Mouse (Mus musculus) macrophage (primary cell): ENCODE measurements around the gene Dynlt1c. TPM values are rescaled to one million over a fixed set of nuclear protein-coding genes. Genes with fewer than 3 reads are reported as not detected.
"Not testable (repeated sequence)": the region's sequence is repeated elsewhere in the genome, so short reads cannot be mapped to it uniquely, and the experiment has no call there.

Experiments used
- H3K27ac ChIP-seq: fragments of 350-480 bp; formaldehyde crosslinking; 2 replicates; pipeline ENCODE4 v1.9.0; 2021
- H3K36me3 ChIP-seq: fragments of 350-480 bp; formaldehyde crosslinking; 2 replicates; pipeline ENCODE4 v1.9.0; 2021; ENCODE audit errors: inconsistent target
- H3K4me3 ChIP-seq: fragments of 350-480 bp; formaldehyde crosslinking; 2 replicates; pipeline ENCODE4 v1.9.0; 2021; ENCODE audit errors: inconsistent target
- H3K79me2 ChIP-seq: fragments of 350-480 bp; formaldehyde crosslinking; 2 replicates; pipeline ENCODE4 v1.9.0; 2021; ENCODE audit errors: inconsistent target
- WGBS: methylation state at CpG from one replicate; pipeline ENCODE4 v1.1.7; 2026; ENCODE audit warnings: inconsistent platforms; ENCODE audit not compliant: missing documents; 5-methylcytosine and 5-hydroxymethylcytosine counted together
- polyA plus RNA-seq: library from polyadenylated mRNA; stranded (reverse); fragments of 250-400 nt; gene quantifications from 3 replicates; pipeline ENCODE4 v1.2.4, GENCODE M21; 2018; ENCODE audit warnings: inconsistent platforms

The Dynlt1c gene
- polyA plus RNA-seq, 1 experiment from 2014 or later: 13.6 TPM

GRCm38 (mm10) chr17:6600216-6600911 is 1.1 kb upstream of the Dynlt1c start:
- not testable (repeated sequence) for H3K4me3 ChIP-seq, H3K36me3 ChIP-seq, H3K27ac ChIP-seq, H3K79me2 ChIP-seq
- 89% methylated on average over 3 of the region's 8 CpGs for WGBS

- not testable (repeated sequence) for H3K4me3 ChIP-seq, H3K79me2 ChIP-seq, H3K27ac ChIP-seq, H3K36me3 ChIP-seq
- no CpG with 5 or more reads among the region's 4 CpGs for WGBS
Measured at GRCm38 (mm10) chr17:6602205-6602604, 734 bp downstream of the Dynlt1c start.

DNA sequence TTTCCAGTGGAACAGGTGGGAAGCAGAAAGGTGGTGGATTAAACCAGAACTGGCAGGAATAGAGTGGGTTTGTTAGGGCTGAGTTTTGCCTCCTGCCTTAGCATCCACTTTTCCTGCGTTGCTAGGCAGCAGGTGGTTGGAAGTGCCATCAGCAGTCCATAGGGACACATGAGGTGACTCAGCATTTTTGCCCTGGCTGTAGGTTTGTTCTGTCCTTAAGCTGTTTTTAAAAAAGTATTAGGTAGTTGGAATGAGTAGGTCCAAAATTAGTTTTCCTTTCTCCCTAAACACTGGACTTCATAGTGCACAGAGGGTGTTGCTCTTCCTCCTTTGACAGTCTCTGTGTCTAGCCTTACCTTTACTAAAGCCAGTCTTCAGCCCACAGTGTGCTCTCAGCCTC is 3.9 kb downstream of the Dynlt1c start:
- H3K4me3 ChIP-seq, H3K36me3 ChIP-seq, H3K27ac ChIP-seq, H3K79me2 ChIP-seq: not testable (repeated sequence)
- 100% methylated on average over 1 of the region's 1 CpGs for WGBS

GRCm38 (mm10) chr17:6613524-6613923 is 12.1 kb downstream of the Dynlt1c start:
- not testable (repeated sequence) for H3K36me3 ChIP-seq, H3K4me3 ChIP-seq, H3K79me2 ChIP-seq, H3K27ac ChIP-seq
- no CpG with 5 or more reads among the region's 14 CpGs for WGBS

DNA sequence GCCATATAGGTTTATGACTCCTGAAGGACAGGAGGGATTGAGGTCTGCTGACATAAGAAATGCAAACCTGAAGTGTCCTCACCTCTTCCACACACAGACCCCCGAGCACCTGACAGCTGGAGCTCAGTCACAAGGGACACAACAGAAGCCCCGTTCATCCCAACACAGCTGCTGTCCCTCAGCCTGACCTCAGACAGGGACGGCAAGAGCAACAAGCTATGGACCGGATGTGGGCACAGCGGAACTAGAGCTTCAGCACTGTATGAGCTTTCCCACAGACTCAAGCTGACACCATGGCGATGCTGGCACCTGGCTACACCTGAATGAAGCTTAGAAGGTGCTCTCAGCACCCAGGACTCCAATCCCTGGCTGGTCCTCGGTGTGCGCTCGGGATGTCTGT is 12.8 kb downstream of the Dynlt1c start:
- H3K4me3 ChIP-seq, H3K36me3 ChIP-seq, H3K79me2 ChIP-seq, H3K27ac ChIP-seq: not testable (repeated sequence)
- 90% methylated on average over 2 of the region's 9 CpGs for WGBS

DNA sequence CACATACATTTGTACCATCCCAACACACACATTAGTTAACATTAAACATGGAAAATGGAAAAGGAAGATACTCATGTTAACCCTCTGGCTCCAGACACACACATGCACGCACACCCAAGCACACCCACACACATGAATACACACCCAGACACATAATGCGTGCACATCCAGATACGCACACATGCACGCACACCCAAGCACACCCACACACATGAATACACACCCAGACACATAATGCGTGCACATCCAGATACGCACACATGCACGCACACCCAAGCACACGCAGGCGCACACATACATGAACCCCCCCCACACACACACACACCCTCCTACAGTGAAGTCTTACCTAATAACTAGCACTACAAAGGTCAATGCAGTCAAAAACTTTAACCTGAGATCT is 15.3 kb downstream of the Dynlt1c start:
- not testable (repeated sequence) for H3K27ac ChIP-seq, H3K36me3 ChIP-seq, H3K4me3 ChIP-seq, H3K79me2 ChIP-seq
- 100% methylated on average over 1 of the region's 9 CpGs for WGBS

DNA sequence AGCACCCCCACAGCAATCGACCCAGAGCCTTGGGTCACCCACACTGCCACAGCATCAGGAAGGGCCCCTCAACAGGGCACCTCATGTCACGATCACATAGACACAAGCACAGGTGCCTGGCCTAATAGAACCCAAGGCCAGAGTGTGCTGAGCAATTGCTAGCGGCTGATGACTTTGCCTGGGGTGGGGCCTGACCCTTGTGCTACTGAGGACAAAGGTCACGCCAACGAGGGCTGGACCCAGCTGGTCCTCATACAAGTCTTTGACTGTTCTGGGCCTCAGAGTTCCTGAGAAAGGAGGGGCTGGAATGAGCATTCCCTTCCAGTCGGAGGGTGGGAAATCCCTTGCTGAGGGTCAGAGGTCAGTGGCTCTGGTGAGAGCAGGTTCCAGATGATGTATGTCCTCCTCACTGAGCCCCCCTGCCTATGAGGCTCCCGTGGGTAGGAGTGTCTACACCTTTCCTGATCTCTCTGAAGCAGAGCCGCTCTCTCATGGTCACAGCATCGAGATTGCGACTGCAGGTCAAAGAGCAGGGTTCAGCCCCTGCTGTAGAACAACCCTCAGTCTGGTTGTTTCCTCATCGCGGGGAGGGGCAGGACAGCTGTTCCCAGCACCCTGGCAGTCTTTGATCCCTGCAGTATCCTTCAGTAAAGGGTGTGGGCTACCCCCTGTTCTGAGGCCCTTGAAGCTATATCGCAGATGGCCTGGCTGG is 16.4 kb downstream of the Dynlt1c start:
- H3K27ac ChIP-seq, H3K4me3 ChIP-seq, H3K79me2 ChIP-seq, H3K36me3 ChIP-seq: not testable (repeated sequence)
- no CpG with 5 or more reads among the region's 13 CpGs for whole genome bisulfite sequencing

GRCm38 (mm10) chr17:6619271-6619670 is 17.8 kb downstream of the Dynlt1c start:
- H3K27ac ChIP-seq, H3K4me3 ChIP-seq, H3K79me2 ChIP-seq, H3K36me3 ChIP-seq: not testable (repeated sequence)
- WGBS: no CpG with 5 or more reads among the region's 5 CpGs

DNA sequence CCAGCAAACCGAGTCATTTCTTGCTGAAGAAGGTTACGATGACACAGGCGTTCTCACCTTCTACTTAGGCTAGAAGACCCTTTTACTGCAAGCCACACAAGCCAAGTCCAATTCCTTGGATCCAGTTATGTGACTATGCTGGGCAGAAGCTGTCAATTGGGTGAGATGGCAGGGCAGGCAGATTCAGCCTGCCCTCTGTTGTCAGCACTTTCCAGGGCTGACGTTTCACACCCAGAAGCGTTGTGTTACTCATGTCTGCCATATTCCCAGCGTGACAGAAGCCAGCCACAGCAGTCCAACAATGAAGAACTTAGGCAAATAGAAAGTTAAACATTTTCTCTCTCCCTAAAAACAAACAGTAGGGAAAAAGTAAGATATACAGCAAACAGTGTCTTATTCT is 18.6 kb downstream of the Dynlt1c start:
- H3K36me3 ChIP-seq, H3K27ac ChIP-seq, H3K4me3 ChIP-seq, H3K79me2 ChIP-seq: not testable (repeated sequence)
- 100% methylated on average over 2 of the region's 6 CpGs for WGBS

DNA sequence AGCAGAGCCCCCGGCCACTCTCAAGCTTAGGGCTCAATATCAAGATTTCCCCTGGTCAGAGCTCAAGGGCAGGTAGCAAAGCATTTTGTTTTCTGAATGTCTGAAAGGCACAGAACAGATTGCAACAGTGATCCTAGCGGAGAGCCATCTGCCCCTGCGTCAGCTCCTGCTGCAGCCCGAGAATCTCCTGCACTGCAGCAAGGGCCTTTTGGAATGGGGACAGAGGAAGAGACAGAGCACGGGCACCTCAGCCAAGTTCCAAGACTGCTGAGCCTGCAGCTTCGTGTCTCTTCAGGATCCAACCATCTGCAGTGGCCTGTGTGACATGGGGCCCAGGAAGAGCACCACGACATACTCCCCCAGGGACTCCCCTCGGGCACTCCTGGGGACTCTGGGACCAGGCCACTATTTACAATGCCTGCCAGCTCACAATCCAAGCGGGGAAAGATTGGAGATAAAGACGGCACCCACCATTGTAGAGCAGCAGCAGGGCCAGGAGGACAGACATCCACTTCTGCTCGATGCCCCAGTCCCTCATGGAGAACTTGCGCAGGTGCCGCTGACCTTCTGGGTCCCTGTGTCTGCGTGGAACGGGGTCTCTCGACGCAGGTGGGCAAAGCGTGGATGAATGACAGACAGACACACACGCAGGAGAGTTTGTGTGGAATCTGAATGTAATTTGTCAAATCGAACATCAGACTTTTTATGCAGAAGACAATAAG is 19.4 kb downstream of the Dynlt1c start:
- WGBS: 90% methylated on average over 12 of the region's 20 CpGs
- H3K27ac ChIP-seq, H3K4me3 ChIP-seq, H3K79me2 ChIP-seq, H3K36me3 ChIP-seq: not testable (repeated sequence)

DNA sequence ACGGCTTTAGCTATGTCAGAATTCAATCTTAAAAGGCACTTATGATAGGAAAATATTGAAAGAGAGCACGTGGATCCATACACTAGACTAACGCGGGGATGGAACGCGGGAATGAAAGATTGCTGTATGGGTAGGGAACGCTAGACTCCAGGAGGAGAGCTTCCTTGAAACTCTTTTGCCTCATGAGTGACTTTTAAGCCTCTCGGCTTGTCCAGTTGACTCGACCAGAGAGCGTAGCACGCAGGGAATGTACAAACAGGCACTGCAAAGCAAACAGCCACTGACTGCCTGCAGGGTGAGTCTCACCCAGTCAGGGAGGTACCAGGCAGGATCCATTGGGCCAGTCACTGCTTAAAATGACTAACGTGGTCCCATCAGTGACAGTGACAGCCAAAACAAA is 20.5 kb downstream of the Dynlt1c start:
- not testable (repeated sequence) for H3K27ac ChIP-seq, H3K36me3 ChIP-seq, H3K79me2 ChIP-seq, H3K4me3 ChIP-seq
- no CpG with 5 or more reads among the region's 12 CpGs for WGBS

- not testable (repeated sequence) for H3K27ac ChIP-seq, H3K36me3 ChIP-seq, H3K4me3 ChIP-seq, H3K79me2 ChIP-seq
- WGBS: no CpG with 5 or more reads among the region's 6 CpGs
Measured at GRCm38 (mm10) chr17:6624926-6625558, 23.6 kb downstream of the Dynlt1c start.

DNA sequence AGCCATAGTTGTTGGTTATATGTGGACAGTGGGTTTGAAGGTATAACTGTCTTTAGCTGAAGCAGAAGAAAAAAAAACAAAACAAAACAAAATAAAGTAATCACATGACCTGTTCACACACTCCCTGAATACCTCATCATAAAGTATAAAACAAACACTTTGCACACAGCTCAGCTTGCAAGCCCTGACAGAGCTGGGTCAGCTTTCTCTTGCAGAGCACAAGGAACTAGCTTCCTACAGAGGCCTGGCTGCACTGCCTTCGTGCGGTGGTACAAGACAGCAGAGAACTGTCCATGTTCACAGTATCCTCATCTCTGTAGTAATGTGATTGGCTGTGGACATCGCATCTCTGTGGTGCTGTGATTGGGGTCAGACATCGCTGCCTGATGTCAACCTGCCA is 28.9 kb downstream of the Dynlt1c start:
- WGBS: 100% methylated on average over 2 of the region's 4 CpGs
- H3K79me2 ChIP-seq, H3K4me3 ChIP-seq, H3K36me3 ChIP-seq, H3K27ac ChIP-seq: not testable (repeated sequence)

GRCm38 (mm10) chr17:6632850-6633249 is 31.4 kb downstream of the Dynlt1c start:
- H3K27ac ChIP-seq, H3K79me2 ChIP-seq, H3K36me3 ChIP-seq, H3K4me3 ChIP-seq: not testable (repeated sequence)
- WGBS: 90% methylated on average over 2 of the region's 6 CpGs

DNA sequence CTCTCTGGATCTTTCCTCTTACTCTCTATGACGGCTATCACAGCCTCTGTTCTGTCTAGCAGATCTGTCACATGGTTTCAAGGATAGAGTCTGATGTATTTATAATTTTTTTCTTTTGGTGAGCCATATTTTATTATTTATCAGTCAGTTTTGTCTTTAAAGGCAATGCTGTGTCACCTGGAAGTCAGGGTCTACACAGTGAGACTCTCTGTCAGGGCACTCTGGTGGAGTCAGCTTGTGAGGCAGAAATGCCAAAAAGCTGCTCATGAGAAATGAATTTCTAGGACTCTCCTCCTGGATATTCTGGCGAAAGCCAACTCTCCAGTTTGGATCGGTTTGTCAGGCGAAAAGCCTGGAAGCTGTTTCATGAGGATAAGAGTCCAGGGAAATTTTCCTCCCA is 34.3 kb downstream of the Dynlt1c start:
- not testable (repeated sequence) for H3K79me2 ChIP-seq, H3K27ac ChIP-seq, H3K36me3 ChIP-seq, H3K4me3 ChIP-seq
- WGBS: no CpG with 5 or more reads among the region's 4 CpGs
